Mouse (Mus musculus): ENCODE data around the gene Ptrh1. TPM values are rescaled to one million over a fixed set of nuclear protein-coding genes. Genes with fewer than 3 reads are reported as not detected.

Gene Ptrh1
- polyA plus RNA-seq, 1 experiment from 2014 or later = 5.2 TPM

GRCm38 (mm10) chr2:32741273-32742172 lies 34.1 kb upstream of the Ptrh1 start:
- Histone ChIP-seq H3K9me3 (replicated peaks) (no peaks in the 10 kb centered on the region), H3K4me1 (peaks cover 35% of the 10 kb centered on the region), H3K27me3 (ENCODE audit: low read depth, poor library complexity, severe bottlenecking) (peaks cover 48% of the 10 kb centered on the region), H3K27ac (replicated peaks) (peak overlapping the region; percentile 89), H3K4me3 (peak overlapping the region; percentile 85), H3K36me3 (peaks cover 24% of the 10 kb centered on the region)
- 1% methylated on average over 57 of the region's 58 CpGs for WGBS
- DNase-seq (ENCODE audit: low spot score) = peak; percentile 76

- WGBS = 4% methylated on average over 18 of the region's 18 CpGs
- peaks cover 34% of the 10 kb centered on the region for H3K4me1 ChIP-seq
- H3K4me3 ChIP-seq = peak overlapping the region; percentile 85
- H3K36me3 ChIP-seq = peaks cover 30% of the 10 kb centered on the region
- H3K27ac ChIP-seq (replicated peaks) = peak overlapping the region; percentile 89
- H3K9me3 ChIP-seq (replicated peaks) = no peaks in the 10 kb centered on the region
- H3K27me3 ChIP-seq (ENCODE audit: low read depth, poor library complexity, severe bottlenecking) = peaks cover 48% of the 10 kb centered on the region
- DNase-seq (ENCODE audit: low spot score) = peak; percentile 84
Measured at GRCm38 (mm10) chr2:32742173-32742531, 33.4 kb upstream of the Ptrh1 start.

- Histone ChIP-seq H3K9me3 (replicated peaks) (no peaks in the 10 kb centered on the region), H3K27me3 (ENCODE audit: low read depth, poor library complexity, severe bottlenecking) (peaks cover 46% of the 10 kb centered on the region), H3K27ac (replicated peaks) (no peak overlapping the region), H3K4me1 (peaks cover 29% of the 10 kb centered on the region), H3K36me3 (peaks cover 49% of the 10 kb centered on the region), H3K4me3 (no peak overlapping the region)
- 83% methylated on average over 15 of the region's 15 CpGs for WGBS
- no peak for DNase-seq (ENCODE audit: low spot score)
Measured at GRCm38 (mm10) chr2:32744272-32744982, 31.2 kb upstream of the Ptrh1 start.

GRCm38 (mm10) chr2:32749082-32749481 lies 26.5 kb upstream of the Ptrh1 start:
- DNase-seq (ENCODE audit: low spot score) = no peak
- 92% methylated on average over 16 of the region's 16 CpGs for WGBS
- H3K36me3 ChIP-seq = peaks cover 70% of the 10 kb centered on the region

GRCm38 (mm10) chr2:32750199-32750598 lies 25.4 kb upstream of the Ptrh1 start:
- 75% methylated on average over 7 of the region's 7 CpGs for WGBS
- Histone ChIP-seq H3K4me3 (peak overlapping the region; percentile 53; the same call in 1 of the 2 replicates), H3K4me1 (peaks cover 31% of the 10 kb centered on the region), H3K27ac (replicated peaks) (peak overlapping the region; percentile 78; the same call in 1 of the 2 replicates), H3K36me3 (peaks cover 70% of the 10 kb centered on the region), H3K27me3 (ENCODE audit: low read depth, poor library complexity, severe bottlenecking) (peaks cover 30% of the 10 kb centered on the region), H3K9me3 (replicated peaks) (no peaks in the 10 kb centered on the region)
- DNase-seq (ENCODE audit: low spot score) = no peak

More at GRCm38 (mm10) chr2:32749082-32749481, 26.5 kb upstream of the Ptrh1 start:
- no peak overlapping the region for H3K4me3 ChIP-seq
- peaks cover 31% of the 10 kb centered on the region for H3K4me1 ChIP-seq
- no peak overlapping the region for H3K27ac ChIP-seq (replicated peaks)
- no peaks in the 10 kb centered on the region for H3K9me3 ChIP-seq (replicated peaks)
- peaks cover 23% of the 10 kb centered on the region for H3K27me3 ChIP-seq (ENCODE audit: low read depth, poor library complexity, severe bottlenecking)

- peaks cover 61% of the 10 kb centered on the region for H3K36me3 ChIP-seq
- H3K9me3 ChIP-seq (replicated peaks) = no peaks in the 10 kb centered on the region
- peak overlapping the region; percentile 78 for H3K27ac ChIP-seq (replicated peaks)
- H3K27me3 ChIP-seq (ENCODE audit: low read depth, poor library complexity, severe bottlenecking) = peaks cover 37% of the 10 kb centered on the region
- WGBS = 4% methylated on average over 31 of the region's 31 CpGs
- peaks cover 31% of the 10 kb centered on the region for H3K4me1 ChIP-seq
- peak overlapping the region; percentile 53 for H3K4me3 ChIP-seq
- DNase-seq (ENCODE audit: low spot score) = peak; percentile 85
Measured at GRCm38 (mm10) chr2:32750887-32751664, 24.5 kb upstream of the Ptrh1 start.

GRCm38 (mm10) chr2:32751665-32752033 lies 23.9 kb upstream of the Ptrh1 start:
- Histone ChIP-seq H3K9me3 (replicated peaks) (no peaks in the 10 kb centered on the region), H3K4me1 (peaks cover 32% of the 10 kb centered on the region), H3K36me3 (peaks cover 55% of the 10 kb centered on the region), H3K27ac (replicated peaks) (peak overlapping the region; percentile 78), H3K4me3 (peak overlapping the region; percentile 53), H3K27me3 (ENCODE audit: low read depth, poor library complexity, severe bottlenecking) (peaks cover 37% of the 10 kb centered on the region)
- WGBS = 28% methylated on average over 9 of the region's 10 CpGs
- DNase-seq (ENCODE audit: low spot score) = no peak

- DNase-seq (ENCODE audit: low spot score) = no peak
- Histone ChIP-seq H3K9me3 (replicated peaks) (no peaks in the 10 kb centered on the region), H3K27ac (replicated peaks) (no peak overlapping the region), H3K36me3 (peaks cover 50% of the 10 kb centered on the region), H3K4me3 (peak overlapping the region; percentile 53; the same call in 1 of the 2 replicates), H3K4me1 (peaks cover 35% of the 10 kb centered on the region), H3K27me3 (ENCODE audit: low read depth, poor library complexity, severe bottlenecking) (peaks cover 37% of the 10 kb centered on the region)
- WGBS = 69% methylated on average over 10 of the region's 10 CpGs
Measured at GRCm38 (mm10) chr2:32752181-32752580, 23.4 kb upstream of the Ptrh1 start.

- H3K4me1 ChIP-seq = peaks cover 36% of the 10 kb centered on the region
- H3K27ac ChIP-seq (replicated peaks) = peak overlapping the region; percentile 95; the same call in 1 of the 2 replicates
- peaks cover 37% of the 10 kb centered on the region for H3K27me3 ChIP-seq (ENCODE audit: low read depth, poor library complexity, severe bottlenecking)
- WGBS = 33% methylated on average over 6 of the region's 6 CpGs
- peaks cover 47% of the 10 kb centered on the region for H3K36me3 ChIP-seq
- H3K9me3 ChIP-seq (replicated peaks) = no peaks in the 10 kb centered on the region
- peak overlapping the region; percentile 79 for H3K4me3 ChIP-seq
- no peak for DNase-seq (ENCODE audit: low spot score)
Measured at GRCm38 (mm10) chr2:32756674-32757055, 18.9 kb upstream of the Ptrh1 start.

- H3K27ac ChIP-seq (replicated peaks) = peak within 1 kb of the TSS; percentile 95
- under 1% methylated on average over 66 of the region's 66 CpGs for WGBS
- peaks cover 30% of the 10 kb centered on the region for H3K4me1 ChIP-seq
- peak; percentile 97 for DNase-seq (ENCODE audit: low spot score)
- H3K36me3 ChIP-seq = peaks cover 53% of the 10 kb centered on the region
- H3K9me3 ChIP-seq (replicated peaks) = no peaks in the 10 kb centered on the region
- H3K4me3 ChIP-seq = peak within 1 kb of the TSS; percentile 79
- peaks cover 35% of the 10 kb centered on the region for H3K27me3 ChIP-seq (ENCODE audit: low read depth, poor library complexity, severe bottlenecking)
Measured at GRCm38 (mm10) chr2:32757056-32757845, 18.3 kb upstream of the Ptrh1 start, which contains the start of gene Tor2a. Gene Tor2a, plus strand, starts transcription at chr2:32757234.

GRCm38 (mm10) chr2:32758503-32758902 lies 17.1 kb upstream of the Ptrh1 start:
- Histone ChIP-seq H3K36me3 (peaks cover 53% of the 10 kb centered on the region), H3K27ac (replicated peaks) (no peak overlapping the region), H3K27me3 (ENCODE audit: low read depth, poor library complexity, severe bottlenecking) (peaks cover 23% of the 10 kb centered on the region), H3K9me3 (replicated peaks) (no peaks in the 10 kb centered on the region), H3K4me3 (peak overlapping the region; percentile 4; the same call in 1 of the 2 replicates), H3K4me1 (peaks cover 22% of the 10 kb centered on the region)
- WGBS = 83% methylated on average over 8 of the region's 8 CpGs
- no peak for DNase-seq (ENCODE audit: low spot score)

All from midbrain, embryonic 10.5 days (tissue).